Mouse (Mus musculus): ENCODE results near the gene Trarg1. TPM values are rescaled to one million over a fixed set of nuclear protein-coding genes. Genes with fewer than 3 reads are reported as not detected.

Trarg1 gene
- total RNA-seq, 2 experiments from 2014 or later = 20.9 to 145 TPM

DNA sequence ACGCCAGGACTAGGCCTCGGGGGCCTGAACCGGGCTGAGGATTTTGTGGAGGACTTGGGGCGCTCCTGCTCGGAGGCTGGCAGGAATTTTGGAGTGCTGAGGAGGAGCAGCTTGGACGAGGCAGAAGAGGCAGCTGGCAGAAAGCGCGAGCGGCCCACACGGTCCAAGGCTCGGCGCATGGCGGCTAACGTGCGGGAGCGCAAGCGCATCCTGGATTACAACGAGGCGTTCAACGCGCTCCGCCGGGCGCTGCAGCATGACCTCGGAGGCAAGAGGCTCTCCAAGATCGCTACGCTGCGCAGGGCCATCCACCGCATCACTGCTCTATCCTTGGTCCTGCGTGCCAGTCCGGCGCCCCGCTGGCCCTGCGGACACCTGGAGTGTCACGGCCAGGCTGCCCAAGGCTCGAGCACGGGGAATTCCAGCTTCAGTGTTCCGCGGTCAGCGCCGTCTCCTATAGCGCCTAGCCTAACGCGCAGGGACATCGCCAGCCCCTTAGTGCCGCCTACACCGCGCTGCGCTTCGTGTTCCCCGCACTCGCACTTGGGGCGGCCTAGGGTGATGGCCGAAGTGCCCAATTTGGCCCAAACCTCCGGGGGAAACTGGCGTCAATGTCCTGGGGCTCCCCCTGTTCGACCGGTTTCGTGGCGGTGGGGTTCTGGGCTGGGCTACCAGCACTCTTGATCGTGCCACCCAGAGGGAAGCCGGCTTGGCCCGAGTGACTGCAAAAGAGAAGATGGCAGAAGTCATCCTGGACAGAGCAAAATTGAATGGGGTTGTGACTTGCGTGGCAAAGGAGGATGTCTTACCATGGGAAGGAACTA, 6.8 kb upstream of the Trarg1 start:
- no peak for DNase-seq (ENCODE audit: low spot score in 2 of 2)

DNA sequence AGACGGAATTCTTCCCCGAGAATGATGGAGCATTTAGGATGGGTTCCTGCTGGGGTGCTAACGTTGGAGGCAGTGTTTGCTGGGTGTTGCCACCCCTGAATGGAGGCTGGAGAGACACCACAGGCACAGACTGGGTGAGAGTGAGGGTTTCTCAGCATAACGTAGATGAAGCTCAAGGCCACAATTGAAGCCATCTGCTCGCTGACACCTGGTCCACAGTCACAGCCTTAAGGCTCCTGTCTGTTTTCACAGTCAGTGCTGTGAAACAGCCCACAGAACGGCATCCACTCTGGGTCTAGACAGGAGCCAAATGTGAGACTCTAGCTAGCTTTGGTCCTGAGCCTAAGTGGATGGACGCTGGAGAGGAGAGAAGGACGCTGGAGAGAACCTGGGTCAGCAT, 5.4 kb upstream of the Trarg1 start:
- DNase-seq (ENCODE audit: low spot score in 2 of 2) = no peak

DNA sequence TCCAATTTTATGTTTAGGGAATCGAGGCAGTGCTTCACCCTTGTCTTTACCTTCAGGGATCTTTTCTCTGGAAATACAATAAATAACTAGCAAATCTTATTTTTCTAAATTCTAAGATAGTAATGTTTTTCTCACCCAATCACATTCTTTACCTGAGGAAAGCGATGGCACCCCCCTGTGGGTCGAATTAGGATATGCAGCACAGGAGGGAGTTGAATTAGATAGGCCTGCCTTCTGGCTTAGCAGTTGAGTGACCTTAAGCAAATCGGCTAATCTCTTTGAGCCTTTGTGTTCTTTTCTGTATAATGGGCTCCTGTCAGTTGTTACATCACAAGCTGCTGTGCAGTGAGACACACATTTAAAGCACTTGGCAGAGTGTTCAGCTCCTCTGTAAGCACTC, 4.9 kb upstream of the Trarg1 start:
- no peak for DNase-seq (ENCODE audit: low spot score in 2 of 2)

DNA sequence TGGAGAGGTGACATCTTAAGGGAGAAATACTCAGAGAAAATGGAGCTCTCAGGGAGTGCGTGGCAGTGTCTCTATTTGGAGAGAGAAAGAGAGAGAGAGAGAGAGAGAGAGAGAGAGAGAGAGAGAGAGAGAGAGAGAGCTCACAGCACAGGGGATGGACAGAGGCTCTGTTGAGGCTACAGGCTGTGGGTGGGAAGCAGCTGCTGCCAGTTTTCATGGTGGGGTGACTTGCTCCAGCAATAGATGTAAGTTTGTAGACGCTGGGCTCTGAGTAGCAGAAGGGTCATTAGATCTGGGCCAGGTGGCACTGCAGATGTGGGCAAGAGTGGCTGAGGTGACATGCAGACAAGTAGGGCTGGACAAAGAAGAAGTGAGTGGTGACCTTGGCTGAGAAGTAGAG, 6.0 kb downstream of the Trarg1 start:
- no peak for DNase-seq (ENCODE audit: low spot score in 2 of 2)

DNA sequence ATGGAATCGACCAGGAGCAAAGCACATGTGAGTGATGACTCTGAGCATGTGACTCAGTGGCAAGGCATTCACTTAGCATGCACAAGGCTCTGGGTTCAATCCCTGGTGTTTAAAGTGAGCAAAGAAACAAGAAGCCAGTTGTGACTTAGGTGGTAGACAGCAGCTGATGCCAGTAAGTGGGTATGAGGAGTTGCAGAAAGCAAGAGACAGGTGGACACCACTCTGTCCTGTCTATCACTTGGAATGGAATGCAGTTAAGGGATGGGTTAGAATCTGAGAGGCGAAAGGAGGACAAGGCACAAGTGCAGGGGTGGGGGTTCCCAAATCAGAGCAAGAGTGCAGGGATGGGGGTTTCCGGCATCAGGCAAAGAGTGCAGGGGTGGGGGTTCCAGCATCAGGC, 12.5 kb downstream of the Trarg1 start:
- no peak for DNase-seq (ENCODE audit: low spot score in 2 of 2)

DNA sequence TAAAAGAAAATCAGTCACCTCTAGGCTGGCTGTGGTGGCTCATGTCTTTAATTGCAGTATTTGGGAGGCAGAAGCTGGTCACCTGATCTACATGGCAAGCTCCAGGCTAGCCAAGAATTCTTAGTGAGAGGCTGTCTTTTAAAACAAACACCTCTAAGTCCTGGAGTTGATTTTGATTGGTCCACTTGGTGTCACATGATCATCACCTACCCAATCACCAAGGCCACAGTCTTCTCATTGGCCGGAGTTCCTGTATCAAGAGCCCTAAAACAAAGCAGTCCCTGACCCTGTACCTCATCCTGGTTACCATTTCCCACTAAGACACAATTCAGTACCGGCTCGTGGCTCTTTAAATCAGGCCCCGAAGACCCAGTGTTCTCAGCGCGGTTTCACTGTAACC, 16.2 kb downstream of the Trarg1 start:
- DNase-seq (ENCODE audit: low spot score in 2 of 2) = no peak

DNA sequence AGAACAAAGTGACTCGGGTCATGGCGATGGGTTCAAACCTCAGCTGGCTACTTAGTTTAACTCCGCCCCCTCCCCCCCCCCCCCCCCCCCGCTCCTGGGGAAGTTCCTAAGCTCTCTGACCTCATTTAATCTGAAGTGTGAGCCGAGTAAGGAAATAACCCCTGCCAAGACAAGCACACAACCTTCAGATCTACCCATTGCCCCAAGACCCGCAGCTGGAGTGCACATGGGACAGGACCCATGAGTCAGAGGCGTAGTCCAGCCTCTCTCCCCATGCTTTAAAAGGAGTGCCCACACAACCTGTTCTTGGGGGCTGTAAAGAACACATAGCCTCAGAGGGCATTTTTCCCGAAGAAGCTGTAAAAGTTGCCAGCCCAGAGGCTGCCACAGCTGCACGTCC, 20.0 kb downstream of the Trarg1 start:
- no peak for DNase-seq (ENCODE audit: low spot score in 2 of 2)

DNA sequence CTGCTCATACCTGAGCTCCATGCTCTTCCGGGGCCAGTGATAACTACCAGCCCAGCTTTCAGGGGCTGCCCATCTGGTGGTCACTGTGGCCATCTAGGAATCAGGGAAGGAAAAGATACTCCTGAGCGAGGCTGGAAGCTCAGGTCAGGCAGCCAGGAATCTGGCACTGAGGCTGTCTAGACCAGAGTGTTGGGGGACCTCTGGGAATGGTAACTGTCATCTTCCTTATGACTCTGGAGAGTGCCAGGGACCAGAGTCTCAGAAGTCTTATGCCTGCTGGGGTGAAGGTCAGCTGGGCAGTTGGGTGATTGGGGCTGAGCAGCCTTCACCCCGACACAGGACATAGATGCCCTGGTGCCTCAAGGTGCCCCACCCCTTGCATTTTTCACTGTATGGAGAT, 28.0 kb downstream of the Trarg1 start:
- DNase-seq (ENCODE audit: low spot score in 2 of 2) = no peak

DNA sequence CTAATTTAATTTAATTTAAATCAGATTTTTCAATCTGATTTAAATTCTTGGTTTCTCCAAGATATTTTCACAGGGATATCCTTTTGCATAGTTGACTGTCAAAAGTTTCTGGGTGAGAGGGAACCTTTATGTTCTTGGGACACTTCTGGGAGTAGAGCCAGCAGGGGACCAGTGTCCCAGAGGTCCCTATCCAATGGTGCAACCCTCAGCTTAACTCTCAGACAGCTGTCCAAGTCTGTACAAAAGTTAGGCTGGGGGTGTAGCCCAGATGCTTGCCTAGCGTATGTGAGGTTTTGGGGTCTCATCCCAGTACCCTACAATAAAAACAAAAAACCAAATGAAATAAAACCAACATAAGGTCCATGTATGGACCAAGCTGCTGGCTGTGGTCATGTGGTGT, 28.5 kb downstream of the Trarg1 start:
- DNase-seq (ENCODE audit: low spot score in 2 of 2) = no peak

DNA sequence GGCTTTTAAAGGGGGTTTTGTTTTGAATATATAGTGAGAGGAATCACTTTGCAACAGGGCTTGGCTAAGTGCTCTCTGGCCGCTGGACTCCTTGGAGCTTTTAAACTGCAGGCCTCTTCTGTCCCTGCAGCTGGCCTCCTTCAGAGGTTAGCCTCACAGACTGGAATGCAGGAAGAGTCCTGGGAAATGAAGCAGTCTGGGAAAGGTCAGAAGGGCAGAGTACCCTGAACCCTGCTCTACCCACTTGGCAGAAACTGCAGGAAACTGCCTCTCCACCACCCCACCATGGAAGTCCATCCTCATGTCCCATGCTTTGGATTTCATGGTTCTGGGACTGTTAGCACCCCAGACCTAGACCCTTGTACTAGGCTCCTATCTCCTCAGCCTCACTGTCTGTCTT, 29.3 kb downstream of the Trarg1 start:
- no peak for DNase-seq (ENCODE audit: low spot score in 2 of 2)

DNA sequence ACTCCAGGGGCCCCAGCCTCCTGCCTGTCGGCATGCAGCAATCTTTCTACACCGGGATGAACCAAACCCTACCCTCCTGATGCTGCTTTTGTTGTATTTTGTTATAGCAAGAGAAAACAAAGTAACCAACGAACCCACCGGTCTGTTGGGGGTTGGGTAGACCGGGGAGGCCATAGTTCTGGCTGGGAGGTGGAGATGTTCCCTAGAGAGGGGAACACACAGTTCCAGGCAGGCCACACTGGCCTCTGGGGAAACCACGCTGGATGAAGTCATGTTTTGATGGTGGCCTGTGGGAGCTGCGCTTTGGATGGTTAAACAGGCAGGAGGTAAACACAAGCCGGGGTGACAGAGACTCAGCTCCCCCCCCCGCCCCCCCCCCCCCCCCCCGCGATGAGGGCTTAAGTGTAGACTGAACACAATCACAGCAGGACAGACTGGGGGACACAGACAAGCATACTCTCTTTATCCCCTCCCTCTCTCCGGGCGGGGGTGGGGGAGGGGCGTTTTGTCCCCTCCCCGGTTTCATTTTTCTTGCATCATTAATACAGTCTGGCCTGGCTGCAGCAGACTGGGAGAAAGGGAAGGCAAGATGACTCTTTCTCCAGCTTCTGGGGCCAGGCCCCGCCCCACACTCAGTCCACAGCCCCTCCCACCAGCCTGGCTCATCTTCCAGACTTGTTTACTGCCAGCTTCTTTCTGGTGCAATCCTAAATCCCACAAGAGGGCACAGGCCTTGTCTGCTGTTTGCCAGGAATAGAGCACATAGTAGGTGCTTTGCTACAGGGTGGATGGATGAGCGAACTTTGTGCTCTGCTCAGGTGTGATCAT, 30.2 kb downstream of the Trarg1 start:
- DNase-seq (ENCODE audit: low spot score in 2 of 2) = peak in 1 of 2 experiments; percentile 39

DNA sequence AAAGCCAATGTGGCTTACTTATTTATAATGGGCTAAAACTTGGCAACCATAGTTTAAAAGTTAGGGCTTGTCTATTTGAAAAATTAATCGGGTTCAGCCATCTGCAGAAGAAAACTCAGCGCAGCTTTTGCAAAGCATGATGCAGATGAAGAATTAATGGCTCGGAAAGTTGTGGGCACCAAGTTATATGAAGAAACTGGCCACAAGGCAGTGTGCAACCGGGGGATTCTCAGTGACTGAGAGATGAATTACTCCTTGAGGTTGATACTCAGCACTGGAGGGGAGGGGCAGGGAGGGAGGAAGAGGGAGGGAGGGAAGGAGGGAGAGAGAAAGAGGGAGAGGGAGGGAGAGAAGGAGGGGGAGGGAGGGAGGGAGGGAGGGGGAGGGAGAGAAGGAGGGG, 37.4 kb downstream of the Trarg1 start:
- DNase-seq (ENCODE audit: low spot score in 2 of 2) = no peak

DNA sequence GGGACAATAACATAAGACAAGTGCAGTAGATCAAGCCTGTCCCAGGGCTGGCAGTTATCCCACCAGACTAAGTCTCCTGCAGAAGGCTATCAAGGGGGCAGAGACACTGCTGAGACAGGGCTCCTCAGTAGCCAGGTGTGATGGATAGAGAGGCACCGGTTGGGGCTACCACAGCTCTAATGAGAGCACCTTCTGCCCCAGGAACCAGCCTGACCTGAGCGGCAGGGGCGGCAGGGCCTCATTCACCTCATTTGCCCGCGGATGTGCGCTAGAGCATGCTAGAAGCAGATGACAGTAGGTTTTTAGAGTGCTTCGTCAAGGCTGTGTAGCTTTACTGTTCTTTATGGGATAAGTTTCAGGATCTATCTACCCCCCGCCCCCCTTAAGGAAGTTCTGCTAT, 44.3 kb downstream of the Trarg1 start:
- DNase-seq (ENCODE audit: low spot score in 2 of 2) = no peak

DNA sequence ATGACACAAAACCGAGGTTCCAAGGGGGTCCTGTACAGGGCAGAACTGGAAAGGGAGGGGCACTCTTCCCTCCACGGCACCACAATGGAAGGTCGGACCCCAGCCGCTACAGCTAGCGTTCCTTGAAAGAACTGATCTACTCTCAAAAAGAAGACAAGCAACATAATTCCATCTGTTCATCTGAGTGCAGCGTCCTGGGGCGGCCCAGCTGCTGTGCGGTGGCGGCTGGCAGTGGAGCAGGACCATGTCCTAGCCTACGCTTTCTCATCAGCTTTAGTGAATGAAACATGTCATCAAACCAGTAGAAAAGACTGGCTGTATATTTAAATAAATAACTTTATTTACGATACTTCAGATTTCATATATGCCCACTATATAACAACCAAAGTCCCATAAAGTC, 48.5 kb downstream of the Trarg1 start:
- no peak for DNase-seq (ENCODE audit: low spot score in 2 of 2)

DNA sequence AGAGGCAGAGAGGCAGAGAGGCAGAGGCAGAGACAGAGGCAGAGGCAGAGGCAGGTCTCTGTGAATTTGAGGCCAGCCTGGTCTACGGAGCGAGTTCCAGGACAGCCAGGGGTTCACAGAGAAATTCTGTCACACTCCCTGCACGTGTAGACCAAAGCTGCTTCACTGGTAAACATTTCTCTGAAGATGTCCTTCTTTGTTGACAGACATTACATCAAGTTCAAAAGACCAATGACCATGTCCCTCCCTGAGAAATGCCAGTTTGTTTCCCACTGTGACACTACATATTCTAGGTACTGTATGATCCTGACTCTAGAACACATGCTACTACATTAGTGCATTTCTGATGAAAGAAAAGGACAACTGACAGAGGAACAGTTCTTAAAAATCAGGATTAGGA, 51.0 kb downstream of the Trarg1 start:
- DNase-seq (ENCODE audit: low spot score in 2 of 2) = no peak

DNA sequence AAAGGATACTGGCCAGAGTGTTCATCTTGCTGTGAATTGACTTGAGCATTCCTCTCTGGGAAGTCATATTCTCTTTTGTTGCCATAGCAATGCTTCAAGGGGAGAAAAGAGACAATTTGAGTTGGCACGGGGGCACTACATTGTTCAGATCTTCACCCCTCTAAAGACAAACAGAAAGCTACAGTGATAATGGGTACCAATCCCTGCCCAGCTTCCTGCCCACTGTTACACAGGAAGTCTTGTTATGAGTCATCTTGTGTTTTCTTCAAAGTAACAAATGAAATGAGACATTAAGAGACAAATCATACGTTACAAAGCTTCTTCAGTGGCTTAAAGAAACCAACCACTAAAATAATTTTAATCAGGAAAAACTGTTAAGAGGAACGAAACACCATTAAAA, 55.0 kb downstream of the Trarg1 start:
- no peak for DNase-seq (ENCODE audit: low spot score in 2 of 2)

DNA sequence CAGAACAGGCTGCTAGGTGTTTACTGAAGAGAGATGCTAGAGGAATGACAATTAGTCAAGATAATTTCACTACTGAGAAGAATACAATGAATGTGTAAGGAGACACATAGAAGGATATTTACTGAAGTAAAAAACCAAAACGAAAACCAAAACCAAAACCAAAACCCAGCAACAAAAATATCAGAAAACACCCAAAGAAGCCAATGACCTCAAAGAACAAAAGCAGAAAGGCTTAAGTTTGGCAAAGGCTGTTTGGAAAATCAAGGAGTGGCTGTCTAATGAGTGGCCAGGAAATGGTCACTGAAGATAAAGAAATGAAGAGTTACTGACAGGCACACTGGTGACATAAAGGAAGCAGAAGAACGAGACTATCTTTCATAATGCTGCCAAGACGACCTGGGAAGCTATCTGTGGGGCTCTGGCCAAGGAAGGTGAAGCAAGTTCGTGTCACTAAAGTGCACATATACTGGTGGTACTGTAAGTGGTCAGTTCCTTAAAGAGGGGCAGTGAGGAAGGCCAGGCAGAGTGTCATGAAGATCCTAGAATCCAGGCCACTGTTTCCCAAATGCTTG, 56.2 kb downstream of the Trarg1 start:
- DNase-seq (ENCODE audit: low spot score in 2 of 2) = no peak

DNA sequence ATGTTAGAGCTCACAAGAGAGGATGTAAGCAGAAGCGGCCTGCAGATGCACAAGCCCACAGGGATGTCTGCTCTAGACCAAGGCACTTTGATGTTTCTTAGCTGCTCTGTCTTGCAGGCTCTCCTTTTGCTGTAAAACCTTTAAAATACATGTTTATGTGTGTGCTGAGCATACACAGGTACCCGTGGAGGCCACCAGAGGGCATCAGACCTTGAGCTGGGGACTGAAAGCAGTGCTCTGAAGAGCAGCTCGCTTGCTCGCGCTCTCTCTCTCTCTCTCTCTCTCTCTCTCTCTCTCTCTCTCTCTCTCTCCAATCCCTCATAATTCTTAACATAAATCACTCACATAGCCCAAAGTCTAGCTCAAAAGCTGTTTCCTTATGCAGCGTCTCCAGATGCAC, 59.5 kb downstream of the Trarg1 start:
- no peak for DNase-seq (ENCODE audit: low spot score in 2 of 2)

DNA sequence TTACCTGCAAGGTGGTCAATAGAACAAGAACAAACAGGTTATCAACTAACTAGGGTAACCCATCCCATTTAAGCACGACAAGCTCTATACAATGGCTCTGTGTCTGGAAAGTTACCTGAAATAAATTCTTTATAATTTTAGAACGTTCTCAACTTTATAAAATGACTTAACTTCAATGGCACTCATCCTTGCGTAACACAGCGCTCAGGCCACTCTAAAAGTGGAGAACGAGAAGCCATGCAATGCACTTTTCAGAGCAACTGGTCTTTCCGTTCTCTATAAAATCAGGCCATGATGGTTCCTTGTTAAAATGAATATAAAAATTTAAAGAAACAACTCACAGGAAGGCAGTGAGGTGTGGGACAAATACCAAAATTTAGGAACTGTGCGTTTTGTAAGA, 62.9 kb downstream of the Trarg1 start:
- no peak for DNase-seq (ENCODE audit: low spot score in 2 of 2)

DNA sequence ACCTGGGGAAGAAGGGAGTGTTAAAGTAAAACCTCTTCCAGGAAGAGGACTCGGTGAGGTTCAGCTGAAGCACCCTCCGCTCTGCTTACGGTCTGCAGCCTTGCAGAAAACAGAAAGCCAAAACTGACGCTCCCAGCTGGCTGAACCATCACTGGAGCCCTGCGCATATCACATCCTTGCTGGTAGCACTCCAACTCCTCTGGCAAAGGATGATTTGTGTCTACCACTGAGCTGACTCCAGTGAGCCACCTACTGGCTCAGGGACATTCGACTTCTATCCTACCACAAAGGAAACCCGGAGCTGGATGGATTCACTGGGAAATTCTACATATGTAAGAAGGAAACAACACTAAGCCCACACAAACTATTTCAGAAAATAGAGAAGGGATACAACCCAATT, 64.9 kb downstream of the Trarg1 start:
- no peak for DNase-seq (ENCODE audit: low spot score in 2 of 2)

DNA sequence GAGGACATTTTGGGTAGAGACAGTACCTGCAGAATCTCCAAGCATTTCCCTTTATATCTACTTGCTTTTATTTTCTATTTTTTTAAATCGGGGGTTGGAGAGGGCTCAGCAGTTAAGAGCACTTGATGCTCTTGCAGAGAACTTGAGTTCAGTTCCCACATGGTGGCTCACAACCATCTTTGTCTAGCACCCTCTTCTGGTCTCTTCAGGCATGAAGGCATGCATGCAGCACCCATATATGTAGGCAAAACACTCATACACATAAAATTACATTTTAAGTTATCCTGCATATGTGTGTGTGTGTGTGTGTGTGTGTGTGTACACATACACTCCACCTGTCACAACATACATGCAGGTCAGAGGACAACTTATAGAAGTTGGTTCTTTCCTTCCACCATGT, 66.3 kb downstream of the Trarg1 start:
- no peak for DNase-seq (ENCODE audit: low spot score in 2 of 2)
